Mouse (Mus musculus) kidney, embryonic 15.5 days (tissue): Measurements from ENCODE around the gene Mef2b. TPM values are rescaled to one million over a fixed set of nuclear protein-coding genes. Genes with fewer than 3 reads are reported as not detected.

Experiments used
- ATAC-seq: fragments of 200-750 bp; cut with Nextera tagmentation; replicated peaks from 2 replicates; pipeline ENCODE4 v1.8.0; 2017; ENCODE audit warnings: moderate TSS enrichment; ENCODE audit not compliant: low FRiP score
- H3K27ac ChIP-seq: fragments of 300-500 bp; sonication (generic); 2 replicates; pipeline ENCODE4 v1.5.1; 2015; ENCODE audit warnings: mild to moderate bottlenecking, inconsistent platforms
- H3K27me3 ChIP-seq: fragments of 300-500 bp; sonication (generic); 2 replicates; pipeline ENCODE4 v1.6.1; 2015; ENCODE audit warnings: inconsistent platforms
- H3K36me3 ChIP-seq: fragments of 300-500 bp; sonication (generic); 2 replicates; pipeline ENCODE4 v1.6.1; 2015; ENCODE audit warnings: inconsistent platforms
- H3K4me1 ChIP-seq: fragments of 300-500 bp; sonication (generic); 2 replicates; pipeline ENCODE4 v1.6.1; 2015; ENCODE audit warnings: inconsistent platforms
- H3K4me2 ChIP-seq: fragments of 300-500 bp; sonication (generic); 2 replicates; pipeline ENCODE4 v1.6.1; 2015; ENCODE audit warnings: moderate library complexity, mild to moderate bottlenecking, inconsistent platforms
- H3K4me3 ChIP-seq: fragments of 300-500 bp; sonication (generic); replicated peaks from 2 replicates; pipeline ENCODE4 v1.5.1; 2015; ENCODE audit warnings: mild to moderate bottlenecking, inconsistent platforms
- H3K9ac ChIP-seq: fragments of 300-500 bp; sonication (generic); 2 replicates; pipeline ENCODE4 v1.6.1; 2015; ENCODE audit warnings: mild to moderate bottlenecking, inconsistent platforms
- H3K9me3 ChIP-seq: fragments of 300-500 bp; sonication (generic); replicated peaks from 2 replicates; pipeline ENCODE4 v1.6.1; 2016; ENCODE audit warnings: inconsistent platforms
- WGBS: fragments of 180-500 bp; shearing (Covaris S2); methylation state at CpG from one replicate; pipeline ENCODE4 v1.1.7; 2015; ENCODE audit warnings: mixed read lengths; 5-methylcytosine and 5-hydroxymethylcytosine counted together
- polyA plus RNA-seq: library from polyadenylated mRNA; unstranded; fragments of >200 nt; fragmentation: Nextera tagmentation; extraction: Ambion mirVana; gene quantifications from 2 replicates; pipeline ENCODE4 v1.2.1, GENCODE M21; 2015

The Mef2b gene
- polyA plus RNA-seq, 1 experiment from 2014 or later: 0.29 TPM

DNA sequence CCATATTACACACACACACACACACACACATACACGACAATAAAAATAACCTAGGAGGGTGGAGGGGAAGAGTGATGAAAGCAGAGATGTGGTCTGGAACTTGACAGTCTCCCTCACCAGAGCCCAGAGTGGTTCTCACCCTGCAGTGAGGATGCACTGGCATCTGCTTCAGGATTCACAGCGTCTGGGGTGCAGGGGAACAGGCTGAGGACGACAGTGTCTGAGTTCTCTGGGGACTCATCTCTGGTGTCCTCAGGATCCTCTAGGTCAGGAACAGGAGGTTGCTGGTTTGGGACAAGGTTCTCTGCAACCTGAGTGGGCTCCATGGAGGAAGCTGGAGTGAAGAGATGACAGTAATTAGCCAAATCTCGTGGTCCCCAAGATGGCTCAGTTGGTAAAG is 1.6 kb upstream of the Mef2b start:
- no peak overlapping the region for H3K27ac ChIP-seq
- no peaks in the 10 kb centered on the region for H3K27me3 ChIP-seq
- peak overlapping the region; percentile 70 for H3K4me2 ChIP-seq
- H3K36me3 ChIP-seq: peaks cover 60% of the 10 kb centered on the region
- peak overlapping the region; percentile 76 for H3K4me3 ChIP-seq
- no peaks in the 10 kb centered on the region for H3K9me3 ChIP-seq
- H3K4me1 ChIP-seq: peaks cover 21% of the 10 kb centered on the region
- H3K9ac ChIP-seq: peak overlapping the region; percentile 53; the same call in 1 of the 2 replicates
- ATAC-seq: no peak
- WGBS: 81% methylated on average over 4 of the region's 4 CpGs

DNA sequence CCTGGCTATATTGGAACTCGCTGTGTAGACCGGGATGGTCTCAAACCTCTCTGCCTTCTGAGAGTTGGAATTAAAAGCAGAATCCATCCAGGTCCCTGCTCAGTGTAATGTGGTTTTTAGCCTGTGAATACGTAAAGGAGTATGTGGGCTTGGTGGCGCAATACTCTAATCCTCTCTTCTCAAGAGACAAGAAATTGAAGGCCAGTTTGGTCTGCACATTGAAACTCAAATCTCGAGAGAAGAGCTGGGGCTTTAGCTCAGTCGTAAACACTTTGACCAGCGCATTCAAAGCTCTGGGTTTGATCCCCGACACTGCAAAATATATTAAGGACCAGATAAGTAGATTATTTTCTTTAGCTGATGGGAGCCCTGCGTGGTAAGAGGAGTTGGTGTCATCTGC is 470 bp downstream of the Mef2b start:
- H3K4me2 ChIP-seq: peak overlapping the region; percentile 73
- no peaks in the 10 kb centered on the region for H3K27me3 ChIP-seq
- WGBS: 12% methylated on average over 9 of the region's 9 CpGs
- peak overlapping the region; percentile 59 for H3K9ac ChIP-seq
- peak overlapping the region; percentile 76 for H3K4me3 ChIP-seq
- no peaks in the 10 kb centered on the region for H3K9me3 ChIP-seq
- peaks cover 59% of the 10 kb centered on the region for H3K36me3 ChIP-seq
- H3K27ac ChIP-seq: peak overlapping the region; percentile 85
- H3K4me1 ChIP-seq: peaks cover 21% of the 10 kb centered on the region
- ATAC-seq: no peak

DNA sequence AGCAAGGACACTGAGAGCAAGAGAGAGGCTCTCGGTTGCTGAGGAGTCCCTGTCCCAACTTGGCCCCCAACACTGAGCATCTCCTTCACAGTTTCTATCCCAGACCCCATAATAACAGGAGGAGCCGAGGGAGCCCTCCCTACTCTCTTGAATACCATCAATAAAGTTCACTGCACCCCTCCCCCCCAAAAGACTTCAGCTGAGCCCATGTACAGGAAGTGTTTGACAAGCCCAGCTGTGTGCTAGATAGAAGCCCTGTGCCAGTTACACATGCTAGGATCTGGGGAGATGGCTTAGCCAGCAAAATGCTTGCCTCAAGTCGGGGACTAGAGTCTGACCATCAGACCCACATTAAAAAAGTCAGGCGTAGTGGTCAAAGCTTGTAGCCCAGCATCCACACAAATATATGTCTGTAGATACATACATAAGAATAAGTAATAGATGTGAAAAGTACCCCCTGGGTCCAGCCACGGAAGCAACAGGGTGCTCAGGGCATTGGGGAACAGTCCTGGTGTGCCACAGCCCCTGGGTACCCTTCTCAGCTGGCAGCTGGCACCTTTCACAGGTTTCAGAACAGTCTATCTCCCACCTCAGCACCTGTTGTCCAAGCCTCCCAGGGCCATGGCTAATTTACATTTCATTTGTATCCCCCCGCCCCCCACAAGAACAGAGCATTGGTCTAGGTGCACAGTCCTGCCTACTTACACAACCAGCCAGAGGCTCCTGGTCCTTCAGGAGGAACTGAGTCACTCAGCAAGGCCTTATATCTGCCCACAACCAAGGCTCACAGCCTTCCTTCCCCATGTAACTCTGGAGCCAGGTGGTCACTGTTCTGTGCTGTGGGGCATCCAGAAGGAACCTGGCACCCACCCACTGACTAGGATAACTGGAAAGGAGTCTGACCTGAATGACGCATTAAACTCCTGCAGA is 8.4 kb downstream of the Mef2b start:
- H3K27ac ChIP-seq: no peak overlapping the region
- no peaks in the 10 kb centered on the region for H3K9me3 ChIP-seq
- H3K9ac ChIP-seq: no peak overlapping the region
- peaks cover 44% of the 10 kb centered on the region for H3K36me3 ChIP-seq
- H3K4me1 ChIP-seq: peaks cover 15% of the 10 kb centered on the region
- no peak overlapping the region for H3K4me2 ChIP-seq
- H3K4me3 ChIP-seq: no peak overlapping the region
- ATAC-seq: no peak
- peaks cover 8% of the 10 kb centered on the region; the same call in 1 of the 2 replicates for H3K27me3 ChIP-seq
- 83% methylated on average over 7 of the region's 7 CpGs for WGBS

GRCm38 (mm10) chr8:70150158-70150557 is 10.6 kb downstream of the Mef2b start:
- no peak overlapping the region for H3K9ac ChIP-seq
- H3K4me2 ChIP-seq: 0 out of 2 replicates have a peak overlapping the region, but pooled peaks have one; percentile 16
- no peak overlapping the region for H3K4me3 ChIP-seq
- peaks cover 22% of the 10 kb centered on the region for H3K27me3 ChIP-seq
- peaks cover 23% of the 10 kb centered on the region for H3K36me3 ChIP-seq
- WGBS: 13% methylated on average over 13 of the region's 13 CpGs
- no peak for ATAC-seq
- H3K4me1 ChIP-seq: peaks cover 15% of the 10 kb centered on the region
- H3K27ac ChIP-seq: no peak overlapping the region
- H3K9me3 ChIP-seq: no peaks in the 10 kb centered on the region

GRCm38 (mm10) chr8:70152537-70153257 is 13.2 kb downstream of the Mef2b start:
- Histone ChIP-seq H3K9me3 (no peaks in the 10 kb centered on the region), H3K36me3 (no peaks in the 10 kb centered on the region), H3K4me3 (0 out of 2 replicates have a peak overlapping the region, but pooled peaks have one; percentile 2), H3K9ac (no peak overlapping the region), H3K27ac (no peak overlapping the region), H3K4me2 (peak overlapping the region; percentile 39), H3K4me1 (peaks cover 15% of the 10 kb centered on the region), H3K27me3 (peaks cover 29% of the 10 kb centered on the region)
- 9% methylated on average over 22 of the region's 22 CpGs for WGBS
- peak; percentile 97 for ATAC-seq

GRCm38 (mm10) chr8:70157240-70157800 is 17.8 kb downstream of the Mef2b start:
- Histone ChIP-seq H3K27me3 (peaks cover 22% of the 10 kb centered on the region), H3K4me2 (no peak overlapping the region), H3K27ac (no peak overlapping the region), H3K9ac (no peak overlapping the region), H3K4me1 (peaks cover 15% of the 10 kb centered on the region), H3K36me3 (no peaks in the 10 kb centered on the region), H3K9me3 (no peaks in the 10 kb centered on the region), H3K4me3 (no peak overlapping the region)
- 100% methylated on average over 1 of the region's 1 CpGs for WGBS
- no peak for ATAC-seq

- Histone ChIP-seq H3K9me3 (no peaks in the 10 kb centered on the region), H3K4me3 (peak overlapping the region; percentile 60), H3K9ac (peak overlapping the region; percentile 53), H3K36me3 (no peaks in the 10 kb centered on the region), H3K4me1 (peaks cover 9% of the 10 kb centered on the region), H3K27ac (no peak overlapping the region), H3K4me2 (peak overlapping the region; percentile 93), H3K27me3 (peaks cover 18% of the 10 kb centered on the region)
- WGBS: 13% methylated on average over 40 of the region's 40 CpGs
- ATAC-seq: peak; percentile 91
Measured at GRCm38 (mm10) chr8:70158069-70158853, 18.8 kb downstream of the Mef2b start.

- H3K27ac ChIP-seq: no peak overlapping the region
- ATAC-seq: no peak
Measured at GRCm38 (mm10) chr8:70159211-70159610, 19.7 kb downstream of the Mef2b start.

DNA sequence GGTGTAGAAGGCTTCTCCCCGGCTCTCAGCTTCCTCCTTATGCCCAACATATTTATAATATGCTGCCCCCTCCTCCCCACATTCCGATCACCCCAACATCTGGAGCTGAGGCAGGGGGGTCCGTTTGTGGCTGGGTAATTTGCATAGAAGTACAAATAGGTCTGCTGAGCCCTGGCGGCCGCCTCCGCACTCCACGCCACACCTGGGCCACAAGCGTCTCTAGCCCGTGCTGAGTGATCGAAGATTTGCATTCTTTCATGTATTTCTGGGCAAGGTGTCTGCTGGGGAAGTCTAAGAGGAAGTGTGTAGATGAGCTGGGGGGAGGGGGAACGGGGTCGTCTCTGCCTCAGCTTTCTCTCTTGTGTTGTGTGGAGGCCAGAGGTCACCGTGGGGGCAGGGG is 20.5 kb downstream of the Mef2b start:
- 69% methylated on average over 13 of the region's 13 CpGs for WGBS
- H3K27ac ChIP-seq: no peak overlapping the region
- no peak for ATAC-seq

More at GRCm38 (mm10) chr8:70159211-70159610, 19.7 kb downstream of the Mef2b start:
- peaks cover 9% of the 10 kb centered on the region for H3K4me1 ChIP-seq
- 81% methylated on average over 4 of the region's 4 CpGs for WGBS
- no peaks in the 10 kb centered on the region for H3K36me3 ChIP-seq
- H3K9me3 ChIP-seq: no peaks in the 10 kb centered on the region
- 0 out of 2 replicates have a peak overlapping the region, but pooled peaks have one; percentile 93 for H3K4me2 ChIP-seq
- H3K4me3 ChIP-seq: no peak overlapping the region
- no peak overlapping the region for H3K9ac ChIP-seq
- H3K27me3 ChIP-seq: peaks cover 18% of the 10 kb centered on the region

GRCm38 (mm10) chr8:70163316-70163715 is 23.8 kb downstream of the Mef2b start:
- Histone ChIP-seq H3K36me3 (no peaks in the 10 kb centered on the region), H3K4me2 (no peak overlapping the region), H3K4me3 (no peak overlapping the region), H3K27me3 (peaks cover 24% of the 10 kb centered on the region), H3K9ac (no peak overlapping the region), H3K4me1 (peaks cover 25% of the 10 kb centered on the region), H3K9me3 (no peaks in the 10 kb centered on the region), H3K27ac (no peak overlapping the region)
- 89% methylated on average over 3 of the region's 3 CpGs for WGBS
- no peak for ATAC-seq

More for the DNA sequence above, 20.5 kb downstream of the Mef2b start:
- Histone ChIP-seq H3K9me3 (no peaks in the 10 kb centered on the region), H3K9ac (no peak overlapping the region), H3K4me1 (peaks cover 9% of the 10 kb centered on the region), H3K4me3 (no peak overlapping the region), H3K36me3 (no peaks in the 10 kb centered on the region), H3K27me3 (peaks cover 17% of the 10 kb centered on the region), H3K4me2 (no peak overlapping the region)

DNA sequence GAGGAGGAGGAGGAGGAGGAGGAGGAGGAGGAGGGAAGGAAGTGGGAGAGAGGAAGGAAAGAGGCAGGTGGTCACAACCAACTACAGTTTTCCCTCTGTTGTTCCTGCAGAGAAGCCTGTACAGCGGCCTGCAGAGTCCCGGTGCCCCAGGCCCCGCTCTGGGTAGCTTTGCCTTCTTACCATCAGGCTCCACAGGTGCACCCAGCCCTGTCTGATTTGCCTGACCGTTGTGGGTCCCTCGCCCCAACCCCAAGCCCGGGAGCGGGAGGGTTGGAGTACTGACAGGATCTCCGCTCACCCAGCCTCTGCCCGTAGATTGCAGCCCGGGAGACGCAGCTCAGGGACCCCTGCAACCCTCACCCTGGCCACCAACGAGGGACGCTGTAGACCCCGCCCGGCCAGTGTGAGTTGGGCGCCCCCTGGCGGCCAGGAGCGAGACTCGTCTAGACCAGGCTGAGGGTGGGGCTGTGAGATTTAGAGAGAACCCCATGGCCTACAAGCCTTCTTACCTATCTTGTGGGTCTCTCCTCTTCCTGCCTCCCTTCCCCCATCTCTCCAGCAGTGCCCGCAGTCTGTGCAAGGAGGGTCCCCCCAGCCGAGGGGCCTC is 27.1 kb downstream of the Mef2b start:
- peak; percentile 90 for ATAC-seq

More for the DNA sequence above, 27.1 kb downstream of the Mef2b start:
- Histone ChIP-seq H3K9me3 (no peaks in the 10 kb centered on the region), H3K9ac (no peak overlapping the region), H3K27me3 (peaks cover 25% of the 10 kb centered on the region), H3K36me3 (no peaks in the 10 kb centered on the region), H3K4me3 (peak overlapping the region; percentile 39), H3K4me1 (peaks cover 24% of the 10 kb centered on the region), H3K27ac (no peak overlapping the region), H3K4me2 (peak overlapping the region; percentile 67)
- WGBS: 2% methylated on average over 21 of the region's 21 CpGs
